Mouse (Mus musculus) heart, embryonic 13.5 days (tissue): ENCODE results near the gene Ifitm1. TPM values are rescaled to one million over a fixed set of nuclear protein-coding genes. Genes with fewer than 3 reads are reported as not detected.

Experiments used
- ATAC-seq: fragments of 200-750 bp; cut with Nextera tagmentation; 2 replicates; pipeline ENCODE4 v1.8.0; 2017; ENCODE audit warnings: moderate TSS enrichment; ENCODE audit not compliant: insufficient number of reproducible peaks, low FRiP score, low TSS enrichment; ENCODE audit errors: extremely low read depth
- H3K27ac ChIP-seq: fragments of 300-500 bp; sonication (generic); replicated peaks from 2 replicates; pipeline ENCODE4 v1.5.1; 2015; ENCODE audit warnings: moderate library complexity, mild to moderate bottlenecking, inconsistent platforms
- H3K27me3 ChIP-seq: fragments of 300-500 bp; sonication (generic); replicated peaks from 2 replicates; pipeline ENCODE4 v1.6.1; 2015; ENCODE audit warnings: mild to moderate bottlenecking, inconsistent platforms
- H3K36me3 ChIP-seq: fragments of 300-500 bp; sonication (generic); 2 replicates; pipeline ENCODE4 v1.6.1; 2015; ENCODE audit warnings: mild to moderate bottlenecking, inconsistent platforms
- H3K4me1 ChIP-seq: fragments of 300-500 bp; sonication (generic); 2 replicates; pipeline ENCODE4 v1.6.1; 2015; ENCODE audit warnings: inconsistent platforms
- H3K4me2 ChIP-seq: fragments of 300-500 bp; sonication (generic); 2 replicates; pipeline ENCODE4 v1.6.1; 2015; ENCODE audit warnings: inconsistent platforms, mild to moderate bottlenecking, moderate library complexity
- H3K4me3 ChIP-seq: fragments of 300-500 bp; sonication (generic); 2 replicates; pipeline ENCODE4 v1.5.1; 2015; ENCODE audit warnings: moderate library complexity, mild to moderate bottlenecking, inconsistent platforms
- H3K9ac ChIP-seq: fragments of 300-500 bp; sonication (generic); 2 replicates; pipeline ENCODE4 v1.6.1; 2015; ENCODE audit warnings: inconsistent platforms, mild to moderate bottlenecking, moderate library complexity
- H3K9me3 ChIP-seq: fragments of 300-500 bp; sonication (generic); 2 replicates; pipeline ENCODE4 v1.6.1; 2016; ENCODE audit warnings: inconsistent platforms
- WGBS: fragments of 180-500 bp; shearing (Covaris S2); methylation state at CpG from one replicate; pipeline ENCODE4 v1.1.7; 2015; ENCODE audit warnings: mixed read lengths; 5-methylcytosine and 5-hydroxymethylcytosine counted together
- polyA plus RNA-seq: library from polyadenylated mRNA; unstranded; fragments of >200 nt; fragmentation: Nextera tagmentation; extraction: Ambion mirVana; gene quantifications from 2 replicates; pipeline ENCODE4 v1.2.1, GENCODE M21; 2015

The Ifitm1 gene
- polyA plus RNA-seq, 1 experiment from 2014 or later = 15.9 TPM

DNA sequence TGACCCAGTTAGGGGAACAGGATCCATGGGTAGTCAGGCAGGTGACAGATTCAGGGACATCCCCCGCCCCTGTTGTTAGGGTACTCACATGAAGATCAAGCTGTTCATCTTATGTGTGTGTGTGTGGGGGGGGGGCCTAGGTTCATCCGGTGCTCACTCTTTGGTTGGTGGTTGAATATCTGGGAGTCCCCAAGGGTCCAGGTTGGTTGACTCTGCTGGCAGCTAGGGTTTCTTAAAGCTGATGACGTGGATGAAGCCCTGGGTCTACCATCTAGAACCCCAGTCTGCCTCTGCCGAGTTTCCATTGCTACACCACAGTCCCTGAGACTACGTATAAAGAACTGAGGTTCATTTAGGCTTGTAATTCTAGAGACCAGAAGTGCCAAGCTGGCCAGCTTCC is 52.0 kb downstream of the Ifitm1 start:
- WGBS = 79% methylated on average over 5 of the region's 5 CpGs
- Histone ChIP-seq H3K4me2 (no peak overlapping the region), H3K27ac (no peak overlapping the region), H3K4me1 (no peaks in the 10 kb centered on the region), H3K9me3 (no peaks in the 10 kb centered on the region), H3K27me3 (no peaks in the 10 kb centered on the region), H3K36me3 (no peaks in the 10 kb centered on the region), H3K4me3 (no peak overlapping the region), H3K9ac (no peak overlapping the region)
- ATAC-seq = no peak

Other genes starting within 250 kb of the Ifitm1 start
- gene Cyp2e1, start 203.5 kb upstream of the Ifitm1 start, polyA plus RNA-seq = not detected in 2 replicates
- 0.23 and 0.29 TPM in 2 replicates for gene Syce1, start 179.4 kb upstream of the Ifitm1 start, polyA plus RNA-seq
- 0.66 and 0.90 TPM in 2 replicates for gene Zfp941, start 145.0 kb upstream of the Ifitm1 start, polyA plus RNA-seq
- gene Urah, start 132.2 kb upstream of the Ifitm1 start, polyA plus RNA-seq = 0.24 and 0.90 TPM in 2 replicates
- gene Scgb1c1, start 121.7 kb upstream of the Ifitm1 start, polyA plus RNA-seq = not detected in 2 replicates
- gene Odf3, start 119.4 kb upstream of the Ifitm1 start, polyA plus RNA-seq = 0.09 TPM in 1 of 2 replicates, not detected in the other
- not detected in 2 replicates for gene Gm45785, start 110.9 kb upstream of the Ifitm1 start, polyA plus RNA-seq
- 40.1 and 46.2 TPM in 2 replicates for gene Ric8a, start 110.3 kb upstream of the Ifitm1 start, polyA plus RNA-seq
- gene Bet1l, start 109.6 kb upstream of the Ifitm1 start, polyA plus RNA-seq = 28.6 and 29.0 TPM in 2 replicates
- 164 and 190 TPM in 2 replicates for gene Psmd13, start 85.3 kb upstream of the Ifitm1 start, polyA plus RNA-seq
- gene Sirt3, start 84.9 kb upstream of the Ifitm1 start, polyA plus RNA-seq = 40.7 and 48.7 TPM in 2 replicates
- 142 and 148 TPM in 2 replicates for gene Cox8b, start 66.8 kb upstream of the Ifitm1 start, polyA plus RNA-seq
- gene Nlrp6, start 46.3 kb upstream of the Ifitm1 start, polyA plus RNA-seq = 0.05 and 0.20 TPM in 2 replicates
- gene Pgghg, start 25.8 kb upstream of the Ifitm1 start, polyA plus RNA-seq = 13.1 and 13.8 TPM in 2 replicates
- 1.2 TPM in 2 replicates for gene Ifitm5, start 16.9 kb upstream of the Ifitm1 start, polyA plus RNA-seq
- gene Gm45717, start 11.3 kb upstream of the Ifitm1 start, polyA plus RNA-seq = not detected in 2 replicates
- 505 and 535 TPM in 2 replicates for gene Ifitm2, start 11.2 kb upstream of the Ifitm1 start, polyA plus RNA-seq
- gene Ifitm3, start 43.5 kb downstream of the Ifitm1 start, polyA plus RNA-seq = 73.2 and 78.1 TPM in 2 replicates
- 0.24 and 0.31 TPM in 2 replicates for gene Ifitm6, start 50.7 kb downstream of the Ifitm1 start, polyA plus RNA-seq
- gene Gm17387, start 61.9 kb downstream of the Ifitm1 start, polyA plus RNA-seq = not detected in 2 replicates
- gene B4galnt4, start 93.9 kb downstream of the Ifitm1 start, polyA plus RNA-seq = 1.6 and 2.7 TPM in 2 replicates
- 0.31 and 0.72 TPM in 2 replicates for gene Pkp3, start 111.0 kb downstream of the Ifitm1 start, polyA plus RNA-seq
- gene Sigirr, start 133.4 kb downstream of the Ifitm1 start, polyA plus RNA-seq = 3.4 and 3.5 TPM in 2 replicates
- 0.21 and 0.23 TPM in 2 replicates for gene Ano9, start 150.6 kb downstream of the Ifitm1 start, polyA plus RNA-seq
- 57.9 and 66.4 TPM in 2 replicates for gene Ptdss2, start 155.2 kb downstream of the Ifitm1 start, polyA plus RNA-seq
- 92.2 and 102 TPM in 2 replicates for gene Rnh1, start 205.6 kb downstream of the Ifitm1 start, polyA plus RNA-seq
- 67.5 and 90.7 TPM in 2 replicates for gene Hras, start 226.8 kb downstream of the Ifitm1 start, polyA plus RNA-seq
- gene Lrrc56, start 226.9 kb downstream of the Ifitm1 start, polyA plus RNA-seq = 3.1 and 3.3 TPM in 2 replicates
- gene Lmntd2, start 246.9 kb downstream of the Ifitm1 start, polyA plus RNA-seq = 0.56 and 0.72 TPM in 2 replicates
- 15.1 and 15.3 TPM in 2 replicates for gene Rassf7, start 248.6 kb downstream of the Ifitm1 start, polyA plus RNA-seq